Mouse (Mus musculus): ENCODE results near the gene Trmt61a. TPM values are rescaled to one million over a fixed set of nuclear protein-coding genes. Genes with fewer than 3 reads are reported as not detected.

Gene Trmt61a
- total RNA-seq (2023): 23.8 TPM

GRCm38 (mm10) chr12:111677882-111678669 lies at the start of gene Trmt61a:
Gene Trmt61a (plus strand): TSS chr12:111678105.

DNA sequence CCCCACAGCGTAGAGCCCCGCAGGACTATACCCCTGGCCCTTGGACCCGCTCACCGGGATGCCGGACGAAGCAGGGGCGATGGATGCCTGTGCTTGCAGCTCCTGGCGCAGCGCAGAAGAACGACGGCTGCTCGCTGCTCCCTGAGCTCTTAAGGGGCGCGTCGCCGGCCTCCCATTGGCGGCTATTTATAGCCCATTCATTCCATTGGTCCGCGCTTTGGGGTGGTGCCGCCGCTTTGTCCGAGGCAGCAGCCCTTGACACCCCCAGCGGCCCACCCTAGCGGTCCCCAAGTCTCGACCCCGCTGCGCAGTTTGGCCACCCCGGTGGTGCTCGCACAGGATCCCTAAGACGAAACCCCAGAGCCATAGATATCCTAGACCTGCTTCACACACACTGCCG lies 5.7 kb upstream of the Trmt61a start, which contains the start of gene Ckb:
Gene Ckb, minus strand, starts transcription at position 163 of the 400 bp plus-strand sequence.

DNA sequence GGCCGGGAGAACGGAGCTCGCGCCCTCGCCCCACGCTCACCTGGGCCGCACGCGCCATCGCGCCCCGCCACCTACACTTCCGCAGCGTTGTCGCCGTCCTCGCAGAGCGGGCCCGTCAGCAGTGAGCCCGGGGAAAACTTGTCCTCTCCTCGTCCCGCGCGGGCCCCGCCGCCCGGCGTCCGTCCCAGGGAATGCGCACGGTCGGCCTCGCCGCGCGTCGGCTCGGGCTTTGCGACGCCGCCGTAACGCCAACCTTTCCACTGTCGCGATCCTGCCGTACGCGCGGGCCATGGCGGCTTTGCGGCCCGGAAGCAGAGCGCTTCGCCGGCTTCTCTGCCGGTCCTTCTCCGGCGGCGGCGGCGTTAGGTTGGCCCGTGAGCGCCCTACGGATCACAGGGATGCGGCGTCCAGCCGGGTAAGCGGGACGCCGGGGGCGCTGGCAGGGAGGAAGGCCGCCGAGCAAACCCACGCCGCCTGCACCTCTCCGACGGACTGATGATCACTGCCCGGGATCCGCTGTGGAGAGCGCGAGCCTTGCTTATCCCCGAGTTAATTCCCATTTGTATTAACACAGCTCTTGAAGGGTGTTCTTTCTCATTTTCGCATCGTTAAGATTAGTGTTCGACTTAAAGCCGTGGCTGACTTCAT lies 35.2 kb downstream of the Trmt61a start, which contains the start of the genes Bag5 and Apopt1:
Gene Bag5, minus strand, starts transcription at position 254 of the 648 bp plus-strand sequence.
Gene Apopt1, plus strand, starts transcription at position 258 of the 648 bp plus-strand sequence.

Other genes with a start within 250 kb of the Trmt61a start
- gene Tnfaip2, start 235.6 kb upstream of the Trmt61a start, total RNA-seq (2023): 1.3 TPM
- gene Gm266, start 192.3 kb upstream of the Trmt61a start, total RNA-seq (2023): not detected
- 652 TPM for gene Eif5, start 140.1 kb upstream of the Trmt61a start, total RNA-seq (2023)
- 71.4 TPM for gene Mark3, start 103.6 kb upstream of the Trmt61a start, total RNA-seq (2023)
- 2.5 TPM for gene Ckb, start 5.8 kb upstream of the Trmt61a start, total RNA-seq (2023)
- gene Bag5, start 35.2 kb downstream of the Trmt61a start, total RNA-seq (2023): 26.9 TPM
- gene Apopt1, start 35.2 kb downstream of the Trmt61a start, total RNA-seq (2023): 23.4 TPM
- gene Klc1, start 80.7 kb downstream of the Trmt61a start, total RNA-seq (2023): 70.6 TPM
- gene Xrcc3, start 135.8 kb downstream of the Trmt61a start, total RNA-seq (2023): 2.2 TPM
- 2.5 TPM for gene Zfyve21, start 136.1 kb downstream of the Trmt61a start, total RNA-seq (2023)
- 53.2 TPM for gene Ppp1r13b, start 230.0 kb downstream of the Trmt61a start, total RNA-seq (2023)

Measured in CD8-positive naive resting alpha-beta T cell, adult 57 days (primary cell).